Mouse (Mus musculus) mature B cell (primary cell): ENCODE results near the gene Tjp3.

Experiments
- in situ Hi-C: fragments of 300-500 bp; cut with MboI; formaldehyde crosslinking; loops from 2 replicates; pipeline ENCODE4 v1.14.3; 2019

Gene Tjp3

DNA sequence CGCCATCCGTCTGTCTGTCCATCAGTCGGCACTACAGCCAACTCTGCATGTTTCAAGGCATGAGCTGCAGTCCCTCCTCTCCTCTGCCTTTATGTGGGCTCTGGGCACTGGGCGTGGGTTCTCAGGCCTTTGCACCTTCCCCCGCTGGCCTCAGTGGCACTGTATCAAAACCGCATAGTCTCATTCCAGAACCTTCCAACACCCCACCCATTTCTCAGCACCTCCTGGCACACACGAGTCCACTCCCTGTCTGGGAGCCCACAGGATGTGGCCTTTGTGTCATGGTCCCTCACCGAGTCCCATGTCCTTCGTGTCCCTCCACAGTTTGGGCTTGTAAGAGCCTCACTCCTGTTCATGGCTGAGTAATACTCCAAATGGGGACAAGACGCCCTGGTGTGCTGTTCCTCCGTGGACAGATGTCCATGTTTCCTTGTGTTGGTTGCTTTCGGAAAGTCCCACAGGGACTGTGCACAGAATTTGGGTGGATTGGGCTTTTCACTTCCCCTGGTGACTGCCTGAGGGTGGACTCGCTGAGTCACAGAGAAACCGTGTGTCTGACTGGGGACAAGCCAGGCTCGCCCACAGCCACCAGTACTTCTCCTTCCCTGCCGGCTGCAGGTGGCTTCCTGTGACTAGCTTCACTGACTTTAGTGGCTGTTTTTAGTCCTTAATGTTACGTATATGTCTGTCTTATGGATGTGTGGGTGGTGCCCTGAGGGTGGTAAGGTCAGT is 7.2 kb upstream of the Tjp3 start:
- in situ Hi-C loops, result loop anchor here (10.0 kb wide), 1 partner anchor 46 kb away; the partner anchor contains the start of gene Gipc3

DNA sequence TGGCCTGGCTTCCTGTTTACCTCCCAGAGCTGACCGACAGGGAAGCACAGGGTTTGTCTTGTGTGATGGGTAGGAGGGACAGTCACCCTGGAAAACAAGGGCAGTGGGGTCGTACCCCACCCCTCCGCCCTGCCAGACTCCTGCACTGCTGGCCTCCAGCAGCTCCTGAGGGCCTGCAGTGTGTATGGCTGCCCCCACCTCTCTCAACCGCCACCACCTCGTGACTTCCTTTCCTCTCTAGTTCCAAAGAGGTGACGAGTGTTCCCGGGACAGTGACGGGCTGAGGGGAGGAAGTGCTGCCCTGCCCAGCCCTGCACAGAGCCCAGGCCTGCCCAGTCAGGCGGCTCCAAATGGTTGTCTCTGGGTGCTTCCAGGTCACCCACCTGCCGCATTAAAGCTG is 6.5 kb upstream of the Tjp3 start:
- in situ Hi-C loops, result loop anchor here (10.0 kb wide), 1 partner anchor 47 kb away; the partner anchor contains the start of gene Gipc3

DNA sequence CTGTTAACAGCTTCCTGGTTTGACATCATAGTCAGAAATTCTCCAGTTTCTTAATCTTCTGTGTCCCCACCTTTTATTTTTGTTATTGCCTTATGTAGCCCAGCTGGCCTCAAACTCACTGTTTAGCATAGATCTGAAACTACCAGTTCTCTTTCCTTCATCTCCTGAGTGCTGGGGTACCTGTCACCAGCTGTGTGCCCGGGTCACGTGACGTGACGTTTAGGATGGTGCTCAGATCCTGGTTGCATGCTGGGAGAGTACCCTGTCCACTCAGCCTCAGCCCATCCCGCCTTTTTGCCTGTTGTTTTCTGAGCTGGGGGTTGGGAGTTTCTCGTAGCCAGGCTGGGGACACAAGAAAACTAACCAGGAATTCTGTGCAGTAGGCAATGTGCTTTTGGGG is 5.9 kb upstream of the Tjp3 start:
- in situ Hi-C loops, result loop anchor here (10.0 kb wide), 1 partner anchor 48 kb away; the partner anchor contains the start of gene Gipc3

DNA sequence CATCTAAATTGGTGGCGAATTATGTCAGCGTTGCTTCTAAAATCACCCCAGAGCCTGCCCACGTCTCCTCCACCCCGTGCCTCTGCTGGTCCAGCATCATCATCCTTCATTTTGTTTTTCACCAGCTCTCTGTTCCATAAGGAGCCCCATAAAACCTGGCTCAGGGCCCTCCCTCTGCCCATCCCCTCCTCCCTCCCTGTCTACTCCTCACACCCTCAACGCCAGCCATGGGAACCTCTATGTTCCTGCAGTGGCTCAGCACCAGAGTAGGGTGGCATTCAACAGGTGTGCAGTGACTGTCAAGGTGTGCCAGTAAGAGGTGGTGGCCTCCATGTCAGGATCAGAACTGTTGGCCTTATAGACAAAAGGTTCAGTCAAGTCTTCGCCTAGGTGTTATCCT is 3.8 kb upstream of the Tjp3 start:
- in situ Hi-C loops, result loop anchor here (10.0 kb wide), 1 partner anchor 50 kb away; the partner anchor contains the start of gene Gipc3

DNA sequence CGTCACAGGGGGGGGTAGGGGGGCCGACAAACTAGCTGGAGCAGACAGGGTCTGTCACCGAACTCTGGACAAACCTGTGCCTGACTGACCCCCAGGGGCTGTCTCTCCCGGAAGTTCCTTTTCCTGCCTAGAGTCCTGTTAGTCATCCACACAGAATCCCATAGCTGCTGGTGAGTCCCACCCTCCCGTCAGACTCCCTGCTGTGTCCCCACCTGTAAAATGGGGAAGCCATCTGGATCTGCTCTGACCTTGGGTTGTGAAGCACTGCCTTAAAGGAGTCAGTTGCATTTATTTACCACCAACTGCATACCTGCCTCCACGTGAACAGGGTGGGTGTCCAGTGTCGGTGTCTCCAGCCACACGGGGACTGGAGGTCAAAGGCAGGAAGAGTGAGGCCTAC is 3.1 kb upstream of the Tjp3 start:
- in situ Hi-C loops, result loop anchor here (10.0 kb wide), 1 partner anchor 50 kb away; the partner anchor contains the start of gene Gipc3

DNA sequence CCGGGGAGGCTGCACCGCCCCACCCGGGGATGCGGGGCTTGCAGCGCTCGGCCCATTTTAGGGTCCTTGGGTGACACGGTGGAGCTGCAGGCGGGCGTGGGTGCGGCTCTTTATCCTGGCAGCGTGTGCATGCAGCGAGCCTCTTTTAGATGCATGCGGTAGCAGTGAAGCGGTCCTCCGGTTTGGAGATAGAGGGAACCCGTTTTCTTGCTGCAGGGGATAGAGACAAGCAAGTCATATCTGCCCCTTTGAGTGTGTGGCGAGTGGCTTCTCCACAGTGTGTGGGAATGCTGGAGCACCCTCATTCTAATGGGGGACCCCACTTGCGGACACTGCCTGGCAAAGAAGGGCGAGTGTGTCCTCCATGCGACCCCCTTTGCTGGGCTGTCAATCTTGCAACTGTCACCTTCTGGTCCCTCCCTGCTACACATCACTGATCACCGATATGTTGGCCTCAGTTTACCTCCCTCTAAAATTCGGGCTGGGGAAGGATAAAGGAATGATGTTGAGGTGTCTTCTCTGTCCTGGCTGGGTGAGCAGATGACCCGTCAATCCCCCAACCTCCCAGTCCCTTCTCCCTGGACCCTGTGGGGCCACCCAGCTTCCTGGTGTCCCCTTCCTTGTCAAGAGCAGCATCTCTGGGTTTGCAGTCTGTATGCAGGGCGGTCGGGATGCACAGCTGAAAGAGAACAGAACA is 2.1 kb upstream of the Tjp3 start:
- in situ Hi-C loops, result loop anchor here (10.0 kb wide), 1 partner anchor 51 kb away; the partner anchor contains the start of gene Gipc3

DNA sequence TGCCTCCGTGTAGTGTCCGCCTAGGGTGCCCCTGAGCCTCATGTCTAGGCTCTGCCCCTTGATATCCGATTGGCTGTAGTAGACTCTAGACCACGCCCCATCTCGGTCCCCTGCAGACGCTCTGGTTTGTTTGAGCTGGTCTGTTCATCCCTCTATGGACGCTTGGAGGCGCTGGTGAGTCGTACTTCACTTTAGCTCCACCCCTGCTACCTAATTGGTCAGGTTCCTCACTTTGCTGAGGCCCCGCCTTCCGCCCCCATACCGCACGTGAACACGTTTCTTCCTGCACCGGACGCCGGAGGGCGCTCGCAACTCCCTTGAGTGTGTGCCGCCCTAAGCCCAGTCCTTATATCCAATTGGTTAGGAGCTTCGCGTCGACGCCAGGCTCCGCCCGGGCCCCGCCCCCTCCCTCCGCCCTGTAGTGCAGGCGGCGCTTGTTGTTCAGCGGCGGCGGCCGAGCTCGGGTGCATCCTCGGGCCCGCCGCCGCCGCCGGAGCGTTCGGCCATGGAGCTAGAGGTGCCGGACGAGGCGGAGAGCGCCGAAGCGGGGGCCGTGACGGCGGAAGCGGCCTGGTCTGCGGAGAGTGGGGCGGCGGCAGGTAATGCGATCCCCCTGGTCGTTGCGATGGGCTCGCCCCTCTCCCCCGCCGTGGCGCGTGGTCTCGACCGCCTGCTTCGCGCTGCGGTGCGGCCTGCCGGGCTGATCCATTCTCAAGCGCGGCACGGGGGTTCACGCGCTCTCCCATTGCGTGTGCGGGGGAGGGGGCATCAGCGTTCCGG is 1.4 kb upstream of the Tjp3 start, which contains the start of gene Pip5k1c:
TSS of gene Pip5k1c (plus strand) at position 410 of the 780 bp plus-strand sequence.
- in situ Hi-C loops, result loop anchor here (10.0 kb wide), 1 partner anchor 52 kb away; the partner anchor contains the start of gene Gipc3

DNA sequence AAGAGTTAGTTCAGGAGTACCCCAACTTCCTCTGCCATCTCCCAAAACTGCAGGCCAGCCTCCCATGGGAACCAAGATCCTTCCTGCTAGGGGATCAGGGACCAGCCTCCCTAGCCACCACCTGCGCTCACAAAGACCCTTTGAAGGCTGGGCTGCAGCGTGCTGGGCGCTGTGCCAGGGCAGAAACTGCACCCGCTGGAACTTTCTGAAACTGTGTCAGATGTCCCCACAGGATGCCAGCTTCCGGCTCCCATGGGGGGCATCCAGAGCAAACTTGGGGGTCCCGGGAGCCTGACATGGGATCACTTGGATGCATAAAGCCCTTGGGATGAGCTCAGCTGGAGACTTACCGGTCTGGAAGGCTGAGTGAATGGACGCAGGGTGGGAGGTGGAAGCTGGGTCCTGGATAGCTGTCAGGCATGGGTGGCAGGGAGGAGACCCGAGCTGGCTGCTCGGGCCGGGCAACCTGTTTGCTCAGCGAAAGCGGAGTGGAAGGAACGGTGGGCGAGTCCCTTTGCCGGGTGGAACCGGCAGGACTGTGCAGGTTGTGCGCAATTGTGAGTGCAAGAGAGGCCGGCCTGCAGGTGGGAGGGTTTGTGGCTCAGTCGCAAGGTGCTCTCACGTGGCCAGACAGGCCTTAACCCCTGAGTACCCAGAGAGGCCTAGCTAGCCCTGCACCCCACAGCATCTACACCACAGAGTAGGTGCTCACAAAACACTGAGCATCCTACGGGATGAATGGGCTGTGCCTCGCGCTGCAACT is 502 bp downstream of the Tjp3 start:
- in situ Hi-C loops, result loop anchor here (10.0 kb wide), 1 partner anchor 54 kb away; the partner anchor contains the start of gene Gipc3

DNA sequence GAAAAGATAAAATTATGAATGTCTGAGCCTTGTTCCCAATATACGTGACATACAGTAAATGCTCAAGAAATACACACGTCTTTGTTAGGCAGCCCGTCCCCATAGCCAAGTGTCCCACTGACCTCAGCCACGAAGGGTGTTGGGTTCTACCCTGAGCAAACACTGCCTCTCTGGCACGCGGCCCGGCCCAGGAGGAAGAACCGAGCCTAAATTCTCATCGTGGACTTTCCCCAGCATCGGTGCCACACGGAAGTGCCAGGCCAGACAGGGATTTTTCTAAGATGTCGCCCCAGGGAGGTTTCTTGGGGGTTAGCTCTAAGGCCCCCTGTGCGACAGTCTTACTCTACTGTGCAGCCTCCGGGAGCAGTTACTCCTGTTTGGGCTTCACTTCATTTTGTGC is 1.6 kb downstream of the Tjp3 start:
- in situ Hi-C loops, result loop anchor here (10.0 kb wide), 1 partner anchor 55 kb away; the partner anchor contains the start of gene Gipc3

DNA sequence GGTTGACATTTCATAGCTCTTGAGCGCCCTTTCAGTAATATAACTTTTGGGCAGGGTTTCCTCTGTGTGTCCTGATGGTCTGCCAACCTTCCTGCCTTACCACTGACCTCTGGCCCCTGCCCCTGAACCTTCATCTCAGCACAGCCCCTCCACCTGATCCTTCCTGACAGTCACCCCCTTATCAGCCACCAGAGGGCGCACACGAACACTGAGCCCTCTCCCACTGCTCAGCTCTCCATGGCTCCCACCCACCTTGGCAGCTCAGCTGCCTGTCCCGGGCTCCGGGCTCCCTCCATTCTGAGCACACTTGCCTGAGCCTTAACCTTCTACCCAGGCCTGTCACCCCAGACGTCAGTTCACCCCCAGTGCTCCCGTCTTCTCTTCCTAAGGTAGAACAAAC is 2.1 kb downstream of the Tjp3 start:
- in situ Hi-C loops, result no loop called here

DNA sequence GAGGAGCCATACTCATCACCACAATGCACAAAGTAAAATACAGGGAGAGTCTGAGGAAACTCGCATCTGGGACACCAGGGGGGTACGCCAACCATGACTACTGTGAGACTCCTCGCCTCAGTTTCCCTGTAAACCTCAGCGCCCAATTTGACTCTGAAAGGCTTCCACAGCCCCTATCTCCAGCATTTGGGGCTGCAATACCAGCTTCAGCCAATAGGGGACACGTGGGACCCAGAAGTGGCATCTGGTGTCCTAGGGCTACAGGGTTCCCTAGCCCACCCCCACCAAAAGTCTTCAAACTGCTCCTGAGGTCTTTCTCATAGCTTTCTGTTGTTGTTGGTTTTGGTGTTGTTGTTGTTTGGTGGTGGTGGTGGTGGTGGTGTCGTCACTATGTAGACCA is 2.8 kb downstream of the Tjp3 start:
- in situ Hi-C loops, result no loop called here

DNA sequence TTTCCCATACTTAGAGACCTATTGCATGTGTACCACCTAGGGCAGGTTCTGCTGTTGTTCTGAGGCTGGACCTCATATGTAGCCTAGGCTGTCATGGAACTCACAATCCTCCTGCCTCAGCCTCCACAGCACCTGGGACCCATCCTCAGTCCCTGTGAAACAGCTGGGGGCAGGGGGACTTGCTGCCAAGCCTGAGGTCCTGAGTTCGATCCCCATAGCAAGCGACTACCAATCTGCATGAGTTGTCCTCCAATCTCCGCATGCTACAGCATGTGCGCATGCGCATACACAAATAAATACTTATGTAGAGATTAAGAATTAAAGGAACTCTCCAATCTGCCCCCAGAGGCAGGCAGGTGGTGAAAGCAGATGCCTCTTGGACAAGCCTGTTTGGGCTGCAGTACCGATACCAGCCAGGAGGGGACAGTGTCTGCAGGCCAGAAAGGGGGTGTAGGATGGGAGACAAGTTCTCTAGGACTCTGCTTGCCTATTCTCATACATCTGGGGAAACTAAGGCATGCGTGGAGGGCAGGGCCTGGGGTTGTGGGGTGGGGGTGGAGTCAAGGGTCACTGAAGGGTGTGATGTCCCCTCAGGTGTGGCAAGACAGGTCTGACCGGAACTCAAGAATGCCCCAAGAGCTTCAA is 3.7 kb downstream of the Tjp3 start:
- in situ Hi-C loops, result no loop called here

DNA sequence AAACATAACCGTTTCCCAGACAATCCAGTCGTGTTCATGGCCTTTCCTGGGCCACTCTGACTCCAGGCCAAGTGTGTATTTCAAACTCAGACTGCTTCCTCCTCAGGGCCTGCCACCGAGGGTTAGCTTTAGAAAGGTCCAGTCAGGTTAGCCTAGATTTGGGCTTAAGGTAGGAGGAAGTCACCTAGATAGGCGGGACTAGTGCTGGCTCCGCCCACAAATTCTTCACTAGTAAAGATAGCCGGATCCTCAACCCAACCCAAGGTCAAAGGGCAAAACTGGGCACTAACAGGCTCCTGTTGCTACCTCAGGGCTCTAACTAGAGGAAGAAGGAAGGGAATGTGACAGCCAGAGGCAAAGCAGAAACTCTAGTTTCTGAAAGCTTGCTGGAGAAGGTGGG is 4.8 kb downstream of the Tjp3 start:
- in situ Hi-C loops, result no loop called here

DNA sequence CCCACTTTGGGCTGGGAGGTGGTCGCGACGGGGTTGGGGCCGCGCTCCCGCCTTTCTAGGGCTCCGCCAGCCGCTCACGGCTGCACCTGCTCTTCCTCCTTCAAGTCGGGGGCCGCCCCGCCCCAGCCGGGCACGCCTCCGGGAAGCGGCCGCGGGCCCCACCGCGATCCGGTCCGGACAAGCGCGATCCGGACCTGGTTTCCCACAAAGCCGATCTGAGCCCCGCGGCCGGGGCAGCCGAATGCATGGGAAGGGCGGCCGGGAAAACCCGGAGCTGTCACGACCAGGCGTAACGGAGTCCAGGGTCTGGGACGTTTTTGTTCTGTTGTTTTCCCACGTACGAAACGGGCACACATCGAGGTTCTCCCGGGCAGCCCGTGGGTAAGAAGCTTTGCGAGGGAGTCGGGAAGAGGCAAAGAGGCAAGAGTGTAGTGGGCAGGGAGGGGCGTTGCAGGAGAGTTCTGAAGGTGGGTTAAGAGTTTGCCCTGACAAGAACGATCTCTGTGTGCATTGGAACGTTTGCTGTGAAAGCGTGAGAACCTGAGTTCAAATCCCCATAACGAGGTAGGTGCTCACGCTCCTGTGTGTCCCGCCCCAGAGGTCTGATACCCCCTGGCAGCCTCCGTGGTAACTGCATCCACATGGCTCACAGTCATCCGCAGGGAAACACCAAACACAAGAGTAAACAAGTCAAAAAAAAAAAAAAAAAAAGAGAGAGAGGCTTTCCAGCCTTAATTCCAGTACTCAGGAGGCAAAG is 5.5 kb downstream of the Tjp3 start:
- in situ Hi-C loops, result no loop called here

DNA sequence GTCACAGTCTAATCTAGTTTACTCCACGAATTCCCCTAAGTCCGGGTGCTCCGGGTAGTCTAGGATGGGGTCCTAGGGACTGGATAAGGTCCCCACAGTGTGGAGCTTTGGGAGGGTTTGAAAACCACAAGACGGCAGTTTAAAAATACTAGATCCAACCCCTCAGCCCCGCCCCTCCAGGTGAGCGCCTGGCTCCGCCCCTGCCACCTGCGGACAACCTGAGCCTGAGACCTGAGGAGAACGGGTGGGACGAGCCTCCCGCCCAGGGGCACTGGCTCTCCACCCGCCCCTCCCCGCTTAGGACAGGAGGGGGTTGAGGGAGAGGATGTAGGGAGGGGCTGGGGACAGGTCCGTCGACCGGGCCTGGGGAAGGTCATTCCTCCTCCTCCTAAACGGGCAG is 6.7 kb downstream of the Tjp3 start:
- in situ Hi-C loops, result no loop called here

DNA sequence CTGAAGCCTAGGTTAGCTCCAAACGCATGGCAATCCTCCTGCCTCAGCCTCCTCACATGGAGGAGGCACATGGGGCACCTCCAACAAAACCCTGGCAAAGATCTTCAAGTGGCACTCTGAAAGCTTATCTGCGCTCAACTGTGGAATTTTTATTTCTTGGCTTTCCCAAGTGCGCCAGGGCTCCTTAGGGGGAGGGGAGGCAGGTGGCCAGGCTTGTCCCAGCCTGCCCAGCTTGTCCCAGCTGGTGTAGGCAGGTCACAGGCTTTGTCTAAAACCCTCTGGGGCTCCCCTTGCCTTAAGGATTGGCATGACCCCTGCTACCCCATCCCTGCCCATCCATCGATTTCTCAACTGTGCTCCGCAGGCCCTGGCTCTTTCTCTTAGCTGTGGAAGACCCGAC is 7.2 kb downstream of the Tjp3 start:
- in situ Hi-C loops, result no loop called here

DNA sequence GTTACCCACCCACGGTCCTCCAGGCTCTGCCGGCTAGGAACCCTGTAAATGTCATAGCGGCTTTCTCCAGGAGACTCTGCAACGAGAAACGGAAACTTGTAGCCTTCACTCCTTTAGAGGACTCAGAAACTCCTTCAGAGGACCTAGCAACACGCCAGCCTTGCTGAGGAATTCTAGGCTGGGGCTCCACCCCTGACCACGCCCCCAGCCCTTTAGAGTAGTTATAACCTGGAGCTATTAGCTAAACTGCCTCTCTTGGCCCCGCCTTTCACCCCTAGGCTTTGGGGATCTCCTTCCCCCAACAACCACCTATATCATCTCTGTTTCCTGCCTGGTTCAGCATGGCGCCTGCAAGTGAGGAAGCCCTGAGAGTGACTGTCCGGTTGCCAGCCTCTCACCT is 11.9 kb downstream of the Tjp3 start:
- in situ Hi-C loops, result no loop called here

DNA sequence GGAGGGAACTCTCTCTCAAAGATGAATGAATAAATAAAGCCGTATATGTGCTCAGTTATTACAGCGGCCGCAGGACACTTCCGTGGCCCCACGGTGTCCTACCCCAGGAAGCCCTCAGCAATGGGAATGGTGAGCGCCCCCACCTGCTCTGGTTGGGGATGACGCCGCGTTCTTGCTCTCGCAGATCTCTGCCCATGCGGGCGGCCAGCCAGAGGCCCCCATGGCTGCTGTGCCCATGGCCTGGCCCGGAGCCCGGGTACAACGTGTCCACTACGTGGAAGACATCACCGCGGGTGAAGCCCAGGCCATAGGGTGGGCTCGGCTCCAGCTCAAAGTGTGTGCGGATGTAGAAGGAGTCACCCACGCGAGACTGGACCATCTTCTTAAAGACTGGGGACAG is 13.7 kb downstream of the Tjp3 start:
- in situ Hi-C loops, result no loop called here

DNA sequence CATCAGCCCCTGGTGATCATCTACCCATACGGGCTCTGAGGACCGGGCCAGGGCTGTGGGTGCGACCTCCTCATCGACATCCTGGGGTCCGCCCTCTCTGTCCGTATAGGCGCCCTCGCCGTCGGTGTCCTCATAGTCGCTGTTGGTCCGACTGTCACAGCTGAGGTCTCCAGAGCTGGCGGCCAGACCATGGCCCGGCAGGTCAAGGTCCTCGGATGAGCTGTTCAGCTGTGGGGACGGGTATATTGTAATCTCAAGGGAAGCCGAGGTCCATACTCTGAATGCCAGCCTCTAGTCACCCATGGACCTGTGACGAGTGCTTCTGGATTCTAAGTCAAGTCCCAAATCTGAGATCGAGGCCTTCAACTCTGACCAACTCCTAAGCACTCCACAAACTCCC is 17.5 kb downstream of the Tjp3 start:
- in situ Hi-C loops, result no loop called here

DNA sequence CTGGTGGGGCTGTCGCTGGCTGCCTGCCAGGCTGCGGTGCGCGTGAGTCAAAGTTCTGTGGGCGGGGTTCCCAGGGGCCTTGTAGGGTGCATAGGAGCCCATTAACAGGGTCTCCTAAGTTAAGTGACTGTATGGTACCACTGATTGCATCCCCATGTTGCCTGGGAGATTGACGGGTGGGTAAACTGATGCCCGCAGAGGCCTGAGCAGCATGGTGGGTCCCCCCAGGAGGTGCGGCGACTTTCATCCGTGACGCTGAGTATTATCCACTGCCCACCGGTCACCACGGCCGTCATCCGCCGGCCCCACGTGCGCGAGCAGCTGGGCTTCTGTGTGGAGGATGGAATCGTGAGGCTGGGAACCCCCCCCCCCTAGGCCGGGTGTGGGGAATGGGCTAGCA is 19.0 kb downstream of the Tjp3 start:
- in situ Hi-C loops, result no loop called here
